Mouse (Mus musculus) urinary bladder, adult 2 months (tissue): ENCODE measurements around the gene Gstt4. TPM values are rescaled to one million over a fixed set of nuclear protein-coding genes. Genes with fewer than 3 reads are reported as not detected.
A peak's percentile ranks its signal among the peaks of the same experiment; 100 is the strongest.
"Not testable (repeated sequence)": the region's sequence is repeated elsewhere in the genome, so short reads cannot be mapped to it uniquely, and the experiment has no call there.

Experiments
- DNase-seq: peaks from one replicate; pipeline ENCODE4 v3.0.0; 2022; ENCODE audit warnings: low spot score
- polyA plus RNA-seq: library from polyadenylated mRNA; depleted of rRNA; stranded (reverse); fragments of >200 nt; gene quantifications from 2 replicates; pipeline ENCODE4 v1.2.3, GENCODE M21; 2012; rRNA removed

Gene Gstt4
- polyA plus RNA-seq, 1 experiment = 0.11 TPM

DNA sequence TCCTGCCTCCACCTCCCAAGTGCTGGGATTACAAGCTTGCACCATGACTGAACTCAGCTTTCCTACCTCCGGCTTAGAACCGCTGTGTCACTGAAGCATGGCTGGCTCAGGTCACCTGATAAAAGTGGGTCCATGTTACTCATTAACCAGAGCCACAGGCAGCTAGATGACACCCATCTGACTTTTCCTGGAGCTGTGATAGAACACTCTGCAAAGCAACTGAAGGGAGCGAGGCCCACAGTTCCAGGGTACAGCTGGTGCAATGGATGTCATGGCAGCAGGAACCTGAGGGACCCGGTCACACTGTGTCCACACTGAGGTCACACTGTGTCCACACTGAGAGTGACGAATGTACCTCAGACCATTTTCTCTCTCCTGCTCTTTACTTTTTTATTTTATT lies 32.5 kb downstream of the Gstt4 start:
- DNase-seq = no peak

GRCm38 (mm10) chr10:75789081-75789735 lies 33.1 kb downstream of the Gstt4 start:
- DNase-seq = no peak

- DNase-seq = no peak
These were observed 34.1 kb downstream of the Gstt4 start for GRCm38 (mm10) chr10:75788277-75788676.

- DNase-seq = no peak
These were observed 36.9 kb downstream of the Gstt4 start for GRCm38 (mm10) chr10:75785442-75785841.

- DNase-seq = peak; percentile 68
These were observed 41.4 kb downstream of the Gstt4 start, which contains the start of the genes Gm20441 and Gstt3 for GRCm38 (mm10) chr10:75780769-75781578. Gm20441 (minus strand) TSS chr10:75780954. Gstt3 (minus strand) TSS chr10:75781414.

DNA sequence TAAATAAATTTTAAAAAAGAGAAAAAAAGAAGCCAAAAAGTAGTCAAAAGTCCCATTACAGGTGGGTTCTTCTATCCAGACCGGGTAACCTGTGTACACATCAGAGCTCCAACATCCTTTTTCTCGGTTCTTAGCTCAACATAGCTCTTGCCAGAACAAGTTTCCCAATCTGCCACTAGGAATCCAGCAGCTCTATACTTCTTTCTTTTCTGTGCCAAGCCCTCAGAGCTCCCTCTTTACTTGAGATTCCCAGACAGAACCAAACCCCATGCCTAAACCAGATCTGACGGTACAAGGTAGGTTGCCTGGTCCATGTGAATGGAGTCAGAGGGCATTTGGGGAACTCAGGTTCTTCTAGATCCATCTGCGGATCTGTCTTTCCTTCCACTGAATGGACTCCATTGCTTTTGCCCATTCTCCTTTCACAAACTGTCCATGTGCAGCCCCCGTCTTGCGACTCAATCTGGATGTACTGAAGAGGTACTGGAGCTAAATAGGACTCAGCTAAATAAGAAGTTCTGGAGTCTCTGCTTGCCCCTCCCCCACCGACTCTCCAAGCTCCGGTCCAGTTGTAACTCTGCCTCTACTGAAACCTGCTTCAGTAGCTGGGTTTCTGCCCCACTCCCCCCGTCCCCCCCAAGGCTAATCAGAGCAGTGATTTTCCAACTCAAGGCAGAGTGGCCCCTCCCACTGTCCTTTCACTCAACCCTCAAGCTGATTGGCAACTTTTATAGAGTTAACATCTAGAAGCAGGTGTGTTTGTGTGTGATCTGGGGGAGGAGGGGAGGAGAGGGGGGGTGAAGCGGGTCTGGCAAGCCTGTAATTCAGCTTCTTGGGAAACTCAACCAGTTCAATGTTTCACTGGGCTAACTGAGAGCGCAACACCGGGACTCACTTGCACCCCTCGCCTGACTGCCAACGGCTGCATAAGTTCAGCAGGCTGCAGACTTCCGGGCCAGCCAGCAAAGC lies 42.9 kb downstream of the Gstt4 start:
- no peak for DNase-seq

DNA sequence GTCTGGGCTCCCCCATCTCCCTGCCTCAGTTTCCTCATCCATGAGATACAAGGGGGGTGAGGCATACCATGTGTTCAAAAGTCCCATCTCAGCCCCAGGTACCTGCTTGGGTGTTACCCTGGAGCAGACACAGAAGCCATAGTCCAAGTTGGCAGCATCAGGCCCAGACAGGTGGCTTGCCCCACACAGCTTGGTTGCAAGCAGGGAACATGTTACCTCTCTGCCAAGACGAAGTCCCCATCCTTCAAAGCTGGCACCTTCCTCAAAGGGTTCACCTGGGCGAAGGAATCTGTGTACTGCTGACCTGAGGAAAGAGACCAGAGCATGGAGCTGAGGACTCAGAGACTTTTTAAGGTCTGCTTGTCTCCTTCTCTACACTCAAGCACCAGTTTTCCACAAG lies 44.5 kb downstream of the Gstt4 start:
- DNase-seq = no peak

DNA sequence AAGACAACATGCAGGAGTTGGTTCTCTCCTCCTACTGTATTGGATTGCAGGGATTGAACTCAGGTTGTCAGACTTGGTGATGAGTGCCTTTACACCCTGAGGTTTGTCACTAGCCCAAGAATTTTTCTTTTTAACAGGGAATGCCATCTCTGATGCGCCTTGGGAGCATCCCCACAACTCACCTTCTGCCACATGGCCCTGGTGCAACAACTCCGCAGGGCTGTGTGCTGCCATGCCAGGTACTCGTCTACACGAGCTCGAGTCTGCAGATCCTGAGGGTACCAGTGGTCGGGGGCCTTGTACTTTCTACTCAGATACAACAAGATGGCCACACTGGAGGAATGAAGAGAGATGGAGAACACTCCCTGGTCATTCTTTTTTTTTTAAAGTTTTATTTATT lies 45.8 kb downstream of the Gstt4 start:
- DNase-seq = no peak

GRCm38 (mm10) chr10:75774587-75774986 lies 47.8 kb downstream of the Gstt4 start:
- no peak for DNase-seq

DNA sequence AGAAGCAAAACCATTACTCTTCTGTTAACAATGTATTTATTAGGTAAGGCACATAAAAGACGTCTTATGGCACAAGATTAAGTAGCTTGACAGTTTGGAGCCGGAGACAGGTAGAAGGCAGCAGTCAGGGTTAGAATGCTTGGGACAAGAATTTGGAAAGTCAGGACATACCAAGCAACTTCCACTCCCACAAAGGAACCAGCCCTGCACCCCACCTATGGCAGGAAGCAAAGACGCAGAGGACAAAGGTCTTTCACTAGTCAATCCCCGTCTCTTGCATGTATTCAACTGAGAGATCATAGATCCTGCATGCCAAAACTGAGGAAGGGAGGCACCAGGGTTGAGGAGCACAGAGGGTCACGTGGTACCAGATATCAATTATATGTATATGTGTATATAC lies 48.2 kb downstream of the Gstt4 start:
- DNase-seq = no peak

- DNase-seq = peak; percentile 66
These were observed 49.3 kb downstream of the Gstt4 start, which contains the start of gene Ddt for GRCm38 (mm10) chr10:75772795-75773664. Ddt (minus strand) TSS chr10:75773414.

- DNase-seq = not testable (repeated sequence)
These were observed 54.6 kb downstream of the Gstt4 start for GRCm38 (mm10) chr10:75767756-75768155.

- DNase-seq = no peak
These were observed 55.5 kb downstream of the Gstt4 start for GRCm38 (mm10) chr10:75766856-75767255.

Other genes starting within 250 kb of the Gstt4 start
- 8.6 and 10.5 TPM in 2 replicates for gene Ggt5, start 233.2 kb downstream of the Gstt4 start, polyA plus RNA-seq
- 57.5 and 76.1 TPM in 2 replicates for gene Susd2, start 178.5 kb downstream of the Gstt4 start, polyA plus RNA-seq
- 32.9 and 41.2 TPM in 2 replicates for gene Cabin1, start 58.2 kb downstream of the Gstt4 start, polyA plus RNA-seq
- 54.4 and 60.6 TPM in 2 replicates for gene Ddt, start 49.1 kb downstream of the Gstt4 start, polyA plus RNA-seq
- 0.40 and 0.74 TPM in 2 replicates for gene Gm20441, start 41.6 kb downstream of the Gstt4 start, polyA plus RNA-seq
- 130 and 148 TPM in 2 replicates for gene Gstt3, start 41.1 kb downstream of the Gstt4 start, polyA plus RNA-seq
- gene Gstt1, start 24.0 kb downstream of the Gstt4 start, polyA plus RNA-seq = 160 and 208 TPM in 2 replicates
- 107 and 144 TPM in 2 replicates for gene Gstt2, start 14.9 kb upstream of the Gstt4 start, polyA plus RNA-seq
- 542 and 602 TPM in 2 replicates for gene Mif, start 37.7 kb upstream of the Gstt4 start, polyA plus RNA-seq
- 1.0 and 1.2 TPM in 2 replicates for gene Derl3, start 70.9 kb upstream of the Gstt4 start, polyA plus RNA-seq
- gene Smarcb1, start 99.1 kb upstream of the Gstt4 start, polyA plus RNA-seq = 41.7 and 46.8 TPM in 2 replicates
- 140 and 179 TPM in 2 replicates for gene Chchd10, start 110.6 kb upstream of the Gstt4 start, polyA plus RNA-seq
- 18.8 and 20.1 TPM in 2 replicates for gene Mmp11, start 114.0 kb upstream of the Gstt4 start, polyA plus RNA-seq
- gene Gm867, start 118.1 kb upstream of the Gstt4 start, polyA plus RNA-seq = not detected in 2 replicates
- gene Vpreb3, start 120.5 kb upstream of the Gstt4 start, polyA plus RNA-seq = not detected in 2 replicates
- gene Gm5134, start 132.0 kb upstream of the Gstt4 start, polyA plus RNA-seq = 0.04 and 0.10 TPM in 2 replicates
- 8.6 TPM in 2 replicates for gene Zfp280b, start 210.1 kb upstream of the Gstt4 start, polyA plus RNA-seq